Mouse (Mus musculus) CD4-positive, CD25-positive, alpha-beta regulatory T cell (primary cell): ENCODE data around the gene Ccdc61. TPM values are rescaled to one million over a fixed set of nuclear protein-coding genes. Genes with fewer than 3 reads are reported as not detected.

Source experiments
- polyA plus RNA-seq: library from polyadenylated mRNA; unstranded; fragments of 100-300 nt; shearing (Covaris generic); gene quantifications from one replicate; pipeline ENCODE4 v1.2.1, GENCODE M21; 2017

Gene Ccdc61
- 49.0 TPM for polyA plus RNA-seq

GRCm38 (mm10) chr7:18910241-18910831, at the start of gene Ccdc61:
TSS of gene Ccdc61 (minus strand) at chr7:18910415.

GRCm38 (mm10) chr7:18925162-18925938, 15.1 kb upstream of the Ccdc61 start, which contains the start of gene Nova2:
TSS of gene Nova2 (plus strand) at chr7:18925888.

GRCm38 (mm10) chr7:18871031-18871430, 39.2 kb downstream of the Ccdc61 start, which contains the start of gene Pglyrp1:
TSS of gene Pglyrp1 (plus strand) at chr7:18871331.

Other genes with a start within 250 kb of the Ccdc61 start
- not detected for gene Psg20, start 224.2 kb downstream of the Ccdc61 start, polyA plus RNA-seq
- gene Psg22, start 192.3 kb downstream of the Ccdc61 start, polyA plus RNA-seq, result not detected
- not detected for gene Psg19, start 111.9 kb downstream of the Ccdc61 start, polyA plus RNA-seq
- not detected for gene Psg17, start 88.8 kb downstream of the Ccdc61 start, polyA plus RNA-seq
- gene Mill2, start 70.4 kb downstream of the Ccdc61 start, polyA plus RNA-seq, result 0.12 TPM
- gene Pglyrp1, start 39.1 kb downstream of the Ccdc61 start, polyA plus RNA-seq, result 122 TPM
- 0.04 TPM for gene Nova2, start 15.5 kb upstream of the Ccdc61 start, polyA plus RNA-seq
- not detected for gene Nanos2, start 77.0 kb upstream of the Ccdc61 start, polyA plus RNA-seq
- 10.7 TPM for gene Mypop, start 80.8 kb upstream of the Ccdc61 start, polyA plus RNA-seq
- gene Irf2bp1, start 93.6 kb upstream of the Ccdc61 start, polyA plus RNA-seq, result 48.7 TPM
- gene Foxa3, start 113.1 kb upstream of the Ccdc61 start, polyA plus RNA-seq, result not detected
- gene Sympk, start 114.0 kb upstream of the Ccdc61 start, polyA plus RNA-seq, result 26.0 TPM
- not detected for gene Rsph6a, start 144.3 kb upstream of the Ccdc61 start, polyA plus RNA-seq
- 0.07 TPM for gene Dmwd, start 165.8 kb upstream of the Ccdc61 start, polyA plus RNA-seq
- gene Dmpk, start 173.4 kb upstream of the Ccdc61 start, polyA plus RNA-seq, result 0.48 TPM
- gene Six5, start 184.2 kb upstream of the Ccdc61 start, polyA plus RNA-seq, result 0.31 TPM
- 0.31 TPM for gene Gm4969, start 208.0 kb upstream of the Ccdc61 start, polyA plus RNA-seq
- gene Fbxo46, start 209.4 kb upstream of the Ccdc61 start, polyA plus RNA-seq, result 24.0 TPM
- gene Qpctl, start 238.9 kb upstream of the Ccdc61 start, polyA plus RNA-seq, result 13.9 TPM
- gene Snrpd2, start 239.3 kb upstream of the Ccdc61 start, polyA plus RNA-seq, result 39.9 TPM